Mouse (Mus musculus) heart, embryonic 16.5 days (tissue): ENCODE data around the gene Coasy. TPM values are rescaled to one million over a fixed set of nuclear protein-coding genes. Genes with fewer than 3 reads are reported as not detected.

Source experiments
- ATAC-seq: fragments of 200-750 bp; cut with Nextera tagmentation; replicated peaks from 2 replicates; pipeline ENCODE4 v1.8.0; 2017; ENCODE audit warnings: moderate number of reproducible peaks; ENCODE audit not compliant: insufficient read depth, low FRiP score; ENCODE audit errors: extremely low read depth
- H3K27ac ChIP-seq: fragments of 300-500 bp; sonication (generic); 2 replicates; pipeline ENCODE4 v1.5.1; 2014; ENCODE audit warnings: mild to moderate bottlenecking, low read length, control low read depth, moderate library complexity
- H3K27me3 ChIP-seq: fragments of 300-500 bp; sonication (generic); 2 replicates; pipeline ENCODE4 v1.6.1; 2014; ENCODE audit warnings: low read length, mixed read lengths; ENCODE audit not compliant: control insufficient read depth, insufficient read depth
- H3K36me3 ChIP-seq: fragments of 300-500 bp; sonication (generic); 2 replicates; pipeline ENCODE4 v1.6.1; 2014; ENCODE audit not compliant: control insufficient read depth, insufficient read depth
- H3K4me1 ChIP-seq: fragments of 300-500 bp; sonication (generic); 2 replicates; pipeline ENCODE4 v1.6.1; 2014; ENCODE audit warnings: low read length, mixed read lengths; ENCODE audit not compliant: control insufficient read depth, insufficient read depth
- H3K4me2 ChIP-seq: fragments of 300-500 bp; sonication (generic); 2 replicates; pipeline ENCODE4 v1.6.1; 2014; ENCODE audit warnings: low read depth, mild to moderate bottlenecking, control low read depth, low read length
- H3K4me3 ChIP-seq: fragments of 300-500 bp; sonication (generic); 2 replicates; pipeline ENCODE4 v1.5.1; 2014; ENCODE audit warnings: mild to moderate bottlenecking, control low read depth, low read length
- H3K9ac ChIP-seq: fragments of 300-500 bp; sonication (generic); 2 replicates; pipeline ENCODE4 v1.6.1; 2014; ENCODE audit warnings: low read length, control low read depth
- H3K9me3 ChIP-seq: fragments of 300-500 bp; sonication (generic); replicated peaks from 2 replicates; pipeline ENCODE4 v1.6.1; 2016; ENCODE audit warnings: low read length; ENCODE audit not compliant: control insufficient read depth
- WGBS: fragments of 180-500 bp; shearing (Covaris S2); extraction: QIAGEN DNeasy Blood & Tissue Kit; methylation state at CpG from one replicate; pipeline ENCODE4 v1.1.7; 2014; 5-methylcytosine and 5-hydroxymethylcytosine counted together
- polyA plus RNA-seq: library from polyadenylated mRNA; unstranded; fragments of >200 nt; fragmentation: Nextera tagmentation; extraction: Ambion mirVana; gene quantifications from 2 replicates; pipeline ENCODE4 v1.2.1, GENCODE M21; 2015

Gene Coasy
- polyA plus RNA-seq, 1 experiment from 2014 or later, result 30.0 TPM

GRCm38 (mm10) chr11:101066549-101067412 is 15.6 kb upstream of the Coasy start:
- ATAC-seq, result no peak
- H3K4me1 ChIP-seq, result peaks cover 56% of the 10 kb centered on the region
- no peaks in the 10 kb centered on the region for H3K27me3 ChIP-seq
- 0 out of 2 replicates have a peak overlapping the region, but pooled peaks have one; percentile 26 for H3K27ac ChIP-seq
- H3K9me3 ChIP-seq, result no peaks in the 10 kb centered on the region
- H3K4me2 ChIP-seq, result peak overlapping the region; percentile 69
- H3K4me3 ChIP-seq, result peak overlapping the region; percentile 39
- H3K9ac ChIP-seq, result peak overlapping the region; percentile 59
- no peaks in the 10 kb centered on the region for H3K36me3 ChIP-seq
- WGBS, result 17% methylated on average over 18 of the region's 18 CpGs

DNA sequence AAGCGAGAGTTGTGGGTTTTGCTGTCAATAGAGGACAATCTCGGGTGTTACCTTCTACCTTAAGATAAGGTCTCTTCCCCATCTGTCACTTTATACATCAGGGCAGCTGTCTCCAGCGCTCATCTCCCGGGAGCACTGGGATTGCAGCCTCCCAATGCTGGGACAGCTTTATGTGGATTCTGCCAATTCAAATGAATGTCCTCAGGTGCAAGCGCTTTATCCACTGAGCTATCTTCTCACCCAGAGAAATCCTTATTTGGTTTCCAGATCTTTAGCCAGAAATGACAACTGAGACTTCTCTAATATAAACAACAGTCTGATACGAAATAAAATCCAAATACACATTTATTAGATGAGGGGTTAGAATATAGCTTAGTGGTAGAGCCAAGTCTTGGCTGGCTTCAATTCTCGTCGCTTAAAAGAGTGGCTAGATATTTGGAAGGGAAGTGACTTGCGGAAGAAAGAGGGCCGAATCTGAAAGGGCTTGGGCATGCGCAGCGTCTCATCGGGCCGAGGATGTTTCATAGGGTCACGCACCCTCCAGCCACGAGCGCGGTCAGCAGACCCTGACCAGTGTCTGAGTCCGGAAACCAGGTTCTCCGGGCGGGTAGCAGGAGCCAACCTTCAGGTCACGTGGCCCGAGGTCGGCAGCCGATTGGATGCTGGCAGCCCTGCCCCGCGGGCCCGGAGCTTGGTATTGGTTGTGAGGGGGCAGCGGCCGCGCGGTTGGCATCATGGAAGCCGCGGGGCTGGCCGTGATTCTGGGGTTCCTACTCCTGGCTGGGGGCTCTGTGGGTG is 12.8 kb upstream of the Coasy start, which contains the start of gene Naglu:
Naglu (plus strand) TSS at position 622 of the 798 bp plus-strand sequence.
- Histone ChIP-seq H3K4me1 (peaks cover 28% of the 10 kb centered on the region), H3K4me2 (peak within 1 kb of the TSS; percentile 98), H3K9ac (peak within 1 kb of the TSS; percentile 87), H3K27me3 (0 out of 2 replicates have a peak, but pooled peaks cover 2% of the 10 kb centered on the region), H3K36me3 (no peaks in the 10 kb centered on the region), H3K27ac (peak within 1 kb of the TSS; percentile 47), H3K4me3 (peak within 1 kb of the TSS; percentile 89), H3K9me3 (no peaks in the 10 kb centered on the region)
- peak; percentile 87 for ATAC-seq
- WGBS, result 3% methylated on average over 35 of the region's 35 CpGs

DNA sequence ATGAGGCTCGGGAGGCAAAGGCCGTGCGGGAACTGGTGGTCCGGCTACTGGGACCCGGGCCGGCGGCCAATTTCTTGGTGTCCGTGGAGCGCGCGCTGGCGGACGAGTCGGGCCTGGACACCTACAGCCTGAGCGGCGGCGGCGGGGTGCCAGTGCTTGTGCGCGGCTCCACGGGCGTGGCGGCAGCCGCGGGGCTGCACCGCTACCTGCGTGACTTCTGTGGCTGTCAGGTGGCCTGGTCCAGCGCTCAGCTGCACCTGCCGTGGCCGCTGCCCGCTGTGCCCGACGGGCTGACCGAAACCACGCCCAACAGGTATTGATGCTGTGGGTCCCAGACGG is 12.2 kb upstream of the Coasy start:
- Histone ChIP-seq H3K27me3 (0 out of 2 replicates have a peak, but pooled peaks cover 2% of the 10 kb centered on the region), H3K4me3 (peak overlapping the region; percentile 89), H3K27ac (peak overlapping the region; percentile 47; the same call in 1 of the 2 replicates), H3K36me3 (no peaks in the 10 kb centered on the region), H3K4me2 (peak overlapping the region; percentile 98), H3K9me3 (no peaks in the 10 kb centered on the region), H3K9ac (peak overlapping the region; percentile 87), H3K4me1 (peaks cover 22% of the 10 kb centered on the region)
- WGBS, result 0% methylated on average over 28 of the region's 36 CpGs
- peak; percentile 49 for ATAC-seq

GRCm38 (mm10) chr11:101070987-101071386 is 11.4 kb upstream of the Coasy start:
- Histone ChIP-seq H3K27ac (no peak overlapping the region), H3K27me3 (0 out of 2 replicates have a peak, but pooled peaks cover 2% of the 10 kb centered on the region), H3K4me1 (peaks cover 21% of the 10 kb centered on the region), H3K9ac (no peak overlapping the region), H3K4me3 (no peak overlapping the region), H3K4me2 (no peak overlapping the region), H3K9me3 (no peaks in the 10 kb centered on the region), H3K36me3 (no peaks in the 10 kb centered on the region)
- ATAC-seq, result no peak
- WGBS, result 75% methylated on average over 6 of the region's 6 CpGs

DNA sequence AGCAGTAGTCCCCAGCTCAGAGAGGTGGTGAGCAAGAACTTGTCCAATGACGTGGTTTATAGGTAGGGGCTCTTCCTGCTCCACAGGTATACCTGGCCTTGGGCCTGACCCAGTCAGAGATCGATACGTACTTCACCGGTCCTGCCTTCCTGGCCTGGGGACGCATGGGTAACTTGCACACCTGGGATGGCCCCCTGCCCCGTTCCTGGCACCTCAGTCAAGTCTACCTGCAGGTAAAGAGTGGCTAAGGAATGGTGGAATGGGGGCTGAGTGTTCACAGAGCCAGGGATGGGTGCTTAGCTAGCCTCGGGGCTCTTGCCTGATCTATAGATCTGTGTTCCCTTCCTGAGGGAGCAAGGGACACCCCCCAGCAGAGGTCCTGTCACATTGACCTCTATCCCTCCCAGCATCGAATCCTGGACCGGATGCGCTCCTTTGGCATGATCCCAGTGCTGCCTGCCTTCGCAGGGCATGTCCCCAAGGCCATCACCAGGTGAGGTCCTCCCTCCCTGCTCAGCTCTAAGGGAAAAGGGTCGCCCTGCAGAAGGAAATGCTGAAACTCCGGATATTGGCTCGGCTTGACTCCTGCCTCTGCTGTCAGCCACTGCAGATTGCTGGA is 10.4 kb upstream of the Coasy start:
- H3K4me1 ChIP-seq, result peaks cover 13% of the 10 kb centered on the region
- H3K9me3 ChIP-seq, result no peaks in the 10 kb centered on the region
- no peak overlapping the region for H3K4me3 ChIP-seq
- 72% methylated on average over 14 of the region's 14 CpGs for WGBS
- H3K9ac ChIP-seq, result no peak overlapping the region
- no peak overlapping the region for H3K27ac ChIP-seq
- peaks cover 2% of the 10 kb centered on the region; the same call in 1 of the 2 replicates for H3K27me3 ChIP-seq
- ATAC-seq, result no peak
- no peak overlapping the region for H3K4me2 ChIP-seq
- peaks cover 3% of the 10 kb centered on the region; the same call in 1 of the 2 replicates for H3K36me3 ChIP-seq

- Histone ChIP-seq H3K27me3 (peaks cover 39% of the 10 kb centered on the region), H3K27ac (no peak within 1 kb of the TSS), H3K9me3 (no peaks in the 10 kb centered on the region), H3K4me1 (peaks cover 11% of the 10 kb centered on the region), H3K36me3 (peaks cover 3% of the 10 kb centered on the region; the same call in 1 of the 2 replicates), H3K4me3 (no peak within 1 kb of the TSS), H3K9ac (no peak within 1 kb of the TSS), H3K4me2 (no peak within 1 kb of the TSS)
- WGBS, result 68% methylated on average over 9 of the region's 9 CpGs
- no peak for ATAC-seq
Measured at GRCm38 (mm10) chr11:101078121-101078520, 4.2 kb upstream of the Coasy start, which contains the start of gene Hsd17b1. Hsd17b1 (plus strand) TSS chr11:101078411.

- peak overlapping the region; percentile 23 for H3K4me3 ChIP-seq
- no peaks in the 10 kb centered on the region for H3K9me3 ChIP-seq
- peaks cover 37% of the 10 kb centered on the region for H3K27me3 ChIP-seq
- WGBS, result 6% methylated on average over 27 of the region's 27 CpGs
- ATAC-seq, result no peak
- no peak overlapping the region for H3K9ac ChIP-seq
- H3K27ac ChIP-seq, result no peak overlapping the region
- peak overlapping the region; percentile 48 for H3K4me2 ChIP-seq
- peaks cover 15% of the 10 kb centered on the region for H3K4me1 ChIP-seq
- peaks cover 3% of the 10 kb centered on the region; the same call in 1 of the 2 replicates for H3K36me3 ChIP-seq
Measured at GRCm38 (mm10) chr11:101079746-101080145, 2.6 kb upstream of the Coasy start.

DNA sequence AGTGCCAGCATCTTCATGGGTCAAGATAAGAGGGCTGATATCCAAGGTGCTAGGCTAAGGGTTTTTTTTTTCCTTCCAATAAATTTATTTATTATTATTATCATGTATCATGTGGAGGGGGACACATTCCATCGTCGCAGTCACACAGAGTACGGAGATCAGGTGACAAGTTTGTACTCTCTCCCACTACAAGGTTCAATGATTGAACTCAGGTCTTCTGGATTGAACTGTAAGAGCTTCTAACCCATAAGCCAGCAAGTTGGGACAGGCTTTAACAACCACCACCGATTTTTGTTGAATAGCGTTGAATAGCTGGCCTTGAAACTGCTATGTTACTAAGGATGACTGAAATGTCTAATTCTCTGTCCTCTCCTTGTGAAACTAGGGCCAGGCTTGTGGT is 1.9 kb upstream of the Coasy start:
- H3K4me3 ChIP-seq, result no peak overlapping the region
- no peak overlapping the region for H3K27ac ChIP-seq
- no peak overlapping the region for H3K4me2 ChIP-seq
- no peaks in the 10 kb centered on the region for H3K9me3 ChIP-seq
- WGBS, result 70% methylated on average over 5 of the region's 5 CpGs
- peaks cover 37% of the 10 kb centered on the region for H3K27me3 ChIP-seq
- no peak for ATAC-seq
- peaks cover 5% of the 10 kb centered on the region; the same call in 1 of the 2 replicates for H3K36me3 ChIP-seq
- H3K4me1 ChIP-seq, result peaks cover 15% of the 10 kb centered on the region
- H3K9ac ChIP-seq, result no peak overlapping the region
